Mouse (Mus musculus) lung, adult 2 months (tissue): ENCODE measurements at regions not wholly inside any gene's neighbourhood (a gene's known extent, or its start where the extent isn't known, plus 50 kb on each side); places are given as distances from the start of the nearest gene placed in this dataset.

ENCODE experiments used
- CTCF ChIP-seq: fragments of 200-500 bp; IDR thresholded peaks from 2 replicates; pipeline ENCODE4 v1.5.1; 2011; ENCODE audit warnings: mild to moderate bottlenecking, low read length, control low read depth; ENCODE audit not compliant: insufficient read depth
- POLR2A ChIP-seq: fragments of 200-500 bp; IDR thresholded peaks from 2 replicates; pipeline ENCODE4 v1.6.1; 2011; ENCODE audit warnings: low read depth, mild to moderate bottlenecking, control low read depth, low read length, borderline replicate concordance; ENCODE audit errors: extremely low read depth

DNA sequence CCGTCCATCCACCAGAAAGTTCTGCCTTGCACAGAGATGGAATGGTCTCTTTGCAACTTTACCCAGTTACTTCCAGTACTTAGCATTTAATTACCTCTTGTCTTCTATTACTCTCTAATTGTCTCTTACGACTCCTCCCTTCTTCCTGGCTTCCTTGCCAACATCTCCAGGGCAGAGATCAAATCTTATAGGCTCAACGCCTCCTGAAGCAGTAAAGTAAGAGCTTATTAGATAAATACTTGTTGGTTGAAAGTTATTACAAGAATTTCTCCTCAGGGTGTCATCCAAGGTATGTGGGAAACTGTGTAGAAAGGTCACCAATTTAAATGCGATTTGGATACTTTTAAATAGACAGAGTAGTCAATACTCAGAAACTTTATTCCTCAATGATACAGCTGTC lies 528.8 kb downstream of the 1810013L24Rik start:
- TF ChIP-seq CTCF = no peak
- TF ChIP-seq POLR2A = no peak
